Mouse (Mus musculus) gastrocnemius, postnatal 36 days (tissue): ENCODE results near the gene Tmprss11e. TPM values are rescaled to one million over a fixed set of nuclear protein-coding genes. Genes with fewer than 3 reads are reported as not detected.

Source experiments
- DNase-seq, 2 experiments: peaks; one replicate each; pipeline ENCODE4 v3.0.0; 2022
- intact Hi-C: fragments of 180-260 bp; cut with DNase I; formaldehyde crosslinking; loops from one replicate; pipeline ENCODE4 v1.15.1; 2025
- long read RNA-seq, 2 experiments: library from polyadenylated mRNA; stranded (forward); transcript quantifications; one replicate each; pipeline ENCODE4 v2.0.0; 2021
- total RNA-seq, 2 experiments: library from RNA; stranded (reverse); gene quantifications; 2 replicates each; pipeline ENCODE4 v1.2.3; 2021

Gene Tmprss11e
- total RNA-seq: not detected
- long read RNA-seq, experiment 1: 0 reads
- long read RNA-seq, experiment 2: 0 reads

DNA sequence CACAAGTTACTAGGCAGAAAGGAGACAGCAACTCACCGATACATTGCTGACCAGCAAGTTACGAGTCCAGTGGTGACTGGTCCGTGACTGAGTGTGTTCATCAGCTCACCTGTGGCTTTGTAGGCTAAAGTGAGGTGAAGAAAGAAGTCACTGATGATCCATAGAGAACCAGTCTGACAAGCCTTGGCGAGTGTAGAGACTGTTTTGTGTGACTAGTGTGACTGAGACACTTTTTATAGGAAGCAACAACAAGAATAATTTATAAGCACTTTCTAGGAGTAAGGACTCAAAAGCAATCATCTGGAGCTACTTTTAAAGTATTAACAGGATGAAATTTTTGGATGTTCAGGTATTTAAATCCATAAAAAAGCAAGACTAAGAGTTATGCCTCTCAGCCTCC is at the start of gene Tmprss11e:
TSS of gene Tmprss11e (minus strand) at position 101 of the 400 bp plus-strand sequence.
- intact Hi-C loops: no loop called here
- no peak for DNase-seq

DNA sequence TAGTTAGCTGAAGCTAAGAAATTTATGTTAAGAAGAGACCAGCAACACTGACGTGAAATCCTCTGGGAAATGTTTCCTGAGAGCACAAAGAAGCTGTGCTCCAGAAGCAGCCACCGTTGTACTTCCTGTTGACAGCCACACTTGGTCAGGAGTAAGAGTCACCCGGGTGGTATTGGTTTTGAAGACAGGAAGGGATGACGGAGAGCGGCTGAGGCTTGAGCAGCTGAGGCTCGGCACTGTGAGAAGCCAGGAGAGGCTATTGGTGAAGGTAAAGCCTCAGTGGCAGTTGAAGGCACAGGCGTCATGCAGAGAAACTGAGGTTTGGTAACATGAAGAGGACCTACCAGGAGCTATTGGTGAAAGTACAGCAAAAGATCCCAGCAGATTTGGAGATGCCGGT is 47.2 kb upstream of the Tmprss11e start:
- intact Hi-C loops: no loop called here
- no peak for DNase-seq

DNA sequence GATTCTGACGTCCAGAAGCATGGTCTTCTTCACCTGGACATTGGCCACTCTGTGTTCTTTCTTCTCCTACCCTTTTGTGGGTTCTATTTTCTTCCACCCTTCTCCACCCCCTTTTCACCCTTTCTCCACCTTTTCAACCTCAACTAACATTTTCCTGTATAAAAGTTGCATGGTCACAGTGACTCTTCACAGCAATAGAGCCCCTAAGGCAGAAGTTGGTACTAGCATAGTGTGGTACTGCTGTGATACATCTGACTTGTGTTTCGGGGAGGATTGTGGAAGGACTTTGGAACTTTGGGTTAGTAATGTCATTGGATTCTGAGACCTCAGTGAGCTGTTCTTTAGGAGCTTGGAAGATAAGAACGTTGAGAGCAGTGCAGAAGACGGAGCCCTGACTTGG is 46.6 kb upstream of the Tmprss11e start:
- intact Hi-C loops: no loop called here
- no peak for DNase-seq

DNA sequence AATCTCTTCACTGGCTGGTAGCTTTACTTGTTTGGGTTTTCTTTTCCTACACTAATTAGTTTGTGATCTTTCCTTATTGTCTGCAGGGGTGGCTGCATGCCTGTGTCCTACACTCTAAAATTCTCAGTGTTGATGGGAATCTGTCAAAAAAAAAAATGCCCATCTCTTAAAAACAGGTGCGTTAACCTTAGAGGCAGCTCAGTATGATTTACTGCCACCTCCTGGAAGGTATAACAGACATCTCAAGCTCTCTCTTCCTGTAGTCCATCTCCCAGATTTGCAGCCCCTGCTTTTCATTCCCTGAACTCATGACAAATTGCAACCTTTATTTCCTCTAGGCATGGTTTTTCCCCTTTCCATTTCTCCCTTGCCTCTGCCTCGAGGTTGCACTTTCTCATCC is 44.3 kb upstream of the Tmprss11e start:
- intact Hi-C loops: no loop called here
- DNase-seq: no peak

DNA sequence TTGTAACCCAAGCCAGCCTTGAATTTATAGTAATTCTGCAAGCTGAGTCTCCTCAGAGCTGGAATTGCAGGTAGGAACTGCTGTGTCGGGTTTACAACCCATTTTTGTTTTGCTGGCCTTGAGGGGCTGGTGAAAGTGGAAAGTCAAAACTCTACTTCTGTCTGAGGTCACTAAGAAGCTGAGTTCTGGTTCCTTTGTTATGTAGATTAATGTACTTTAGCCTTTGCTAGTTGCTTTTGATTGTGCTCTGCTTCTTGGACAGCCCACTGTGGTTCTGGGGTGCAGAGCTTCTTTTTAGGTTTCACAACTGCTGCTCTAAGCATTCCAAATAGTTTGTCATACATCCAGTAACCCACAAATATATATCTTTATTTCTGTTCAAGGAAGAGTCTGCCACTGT is 41.2 kb upstream of the Tmprss11e start:
- DNase-seq: no peak
- intact Hi-C loops: no loop called here

DNA sequence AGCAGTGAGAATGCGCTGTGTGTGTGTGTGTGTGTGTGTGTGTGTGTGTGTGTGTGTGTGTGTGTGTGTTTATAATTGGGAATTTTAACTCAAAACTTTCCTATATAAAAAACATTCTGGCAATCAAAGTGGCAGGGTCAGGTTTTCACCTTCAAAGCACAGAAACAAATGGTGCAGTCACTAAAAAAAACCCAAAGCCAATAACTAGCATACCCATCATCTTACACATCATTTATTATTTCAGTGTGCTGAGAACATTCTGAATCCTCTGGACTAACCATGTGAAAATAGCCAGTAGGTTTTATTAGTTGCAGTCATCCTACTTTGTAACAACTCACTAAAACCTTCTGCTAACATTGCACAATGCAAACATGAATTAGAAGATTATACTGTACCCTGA is 38.6 kb upstream of the Tmprss11e start:
- intact Hi-C loops: no loop called here
- no peak for DNase-seq

DNA sequence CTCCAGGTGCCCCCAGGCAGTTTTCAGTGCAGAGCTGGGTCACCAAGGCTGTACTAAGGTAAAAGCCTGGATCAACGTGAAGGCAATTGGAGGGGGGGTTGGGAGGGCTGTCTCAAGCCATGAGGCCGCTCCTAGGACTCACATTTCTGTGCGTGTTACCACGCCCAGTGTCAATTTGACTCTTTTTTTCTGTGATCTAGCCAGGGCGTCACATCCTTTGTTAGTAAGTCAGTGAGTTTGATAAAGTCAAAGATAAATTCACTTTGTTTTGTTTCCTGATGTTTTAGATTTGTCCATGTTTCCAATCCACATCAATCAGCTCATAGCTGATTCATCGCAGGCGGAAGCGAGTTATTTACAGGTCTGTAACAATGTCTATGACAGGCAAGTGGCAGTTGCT is 37.4 kb upstream of the Tmprss11e start:
- intact Hi-C loops: no loop called here

DNA sequence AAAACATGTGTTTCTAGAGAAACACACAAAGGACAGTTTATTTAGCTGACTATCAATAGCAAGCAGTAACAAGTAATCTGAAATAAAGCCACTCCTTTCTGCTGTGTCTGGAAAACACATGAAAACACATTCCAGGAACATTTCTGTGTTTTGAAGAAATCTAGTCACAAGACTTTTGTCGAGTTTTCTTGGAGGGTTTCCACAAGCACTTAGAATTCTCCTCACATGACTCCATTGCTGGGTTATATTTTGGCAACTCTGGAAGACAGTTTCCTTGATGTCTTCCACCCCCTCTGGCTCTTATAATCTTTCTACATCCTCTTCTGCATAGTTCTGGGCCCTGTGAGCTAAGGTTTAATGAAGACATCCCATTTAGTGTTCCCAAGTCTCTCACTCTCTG is 32.9 kb upstream of the Tmprss11e start:
- no peak for DNase-seq
- intact Hi-C loops: no loop called here

More for the DNA sequence above, 37.4 kb upstream of the Tmprss11e start:
- DNase-seq: no peak

DNA sequence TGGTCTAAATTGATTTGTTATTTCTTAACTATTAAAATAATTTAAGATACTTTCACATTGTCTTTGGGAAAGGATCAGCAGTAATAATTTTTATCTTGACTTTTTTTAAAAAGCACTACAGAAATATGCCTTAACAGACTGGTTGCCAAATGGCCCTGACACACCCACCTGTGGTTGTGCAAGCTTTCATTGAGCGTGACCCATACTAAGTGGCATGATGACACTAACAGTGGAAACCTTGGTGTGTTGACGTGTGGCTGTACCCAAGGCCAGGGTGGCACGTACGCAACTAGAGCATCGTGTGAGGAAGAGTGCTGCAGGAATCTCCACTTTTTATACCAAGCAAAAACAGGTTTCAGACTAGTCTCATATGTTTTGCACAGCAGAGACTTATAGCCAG is 31.3 kb upstream of the Tmprss11e start:
- intact Hi-C loops: no loop called here
- DNase-seq: no peak

DNA sequence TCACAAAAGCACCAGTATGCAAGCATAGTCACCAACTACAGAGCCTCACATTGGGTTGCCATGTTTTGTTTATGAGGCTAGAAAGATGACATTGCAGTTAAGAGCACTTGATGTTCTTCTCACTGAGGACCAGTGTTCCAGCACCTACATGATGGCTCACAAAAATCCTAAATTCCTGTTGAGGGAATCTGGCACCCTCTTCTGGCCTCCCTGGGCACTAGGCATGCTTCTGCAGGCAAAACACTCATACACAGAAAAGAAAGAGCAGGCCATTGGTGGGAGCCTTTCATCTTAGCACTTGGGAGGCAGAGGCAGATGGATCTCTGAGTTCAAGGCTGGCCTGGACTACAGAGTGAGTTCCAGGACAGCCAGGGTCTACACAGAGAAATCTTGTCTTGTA is 25.4 kb upstream of the Tmprss11e start:
- intact Hi-C loops: no loop called here

DNA sequence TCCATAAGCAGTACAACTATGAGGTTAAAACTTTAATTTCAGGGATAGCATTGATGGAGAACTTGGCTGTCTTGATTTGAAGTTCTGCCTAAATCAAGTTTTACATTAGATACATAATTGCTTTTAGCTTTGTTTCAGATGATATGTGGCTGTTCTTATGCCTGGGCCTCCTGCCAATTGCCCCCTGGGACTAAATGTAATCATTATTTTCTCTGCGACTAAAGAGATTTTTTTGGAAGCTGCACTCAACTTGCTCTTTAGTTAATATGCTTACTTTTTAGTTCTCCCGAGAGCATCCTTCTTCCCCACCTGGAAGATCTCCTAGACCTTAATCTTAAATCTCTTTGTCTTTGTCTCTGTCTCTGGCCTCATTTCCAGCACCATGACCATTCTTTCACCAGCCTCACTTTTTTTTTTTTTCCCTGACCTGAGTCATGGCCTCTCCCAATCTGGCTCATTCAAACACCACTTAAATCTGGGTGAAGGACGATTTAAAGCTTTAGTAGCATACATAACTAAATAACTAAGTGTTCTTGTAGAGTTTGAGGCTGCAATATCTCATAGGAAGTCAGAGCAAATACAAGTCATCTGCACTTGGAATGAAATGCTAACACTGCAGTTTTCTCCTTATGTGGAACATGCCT is 23.5 kb upstream of the Tmprss11e start:
- intact Hi-C loops: no loop called here
- DNase-seq: no peak

More for the DNA sequence above, 25.4 kb upstream of the Tmprss11e start:
- no peak for DNase-seq

DNA sequence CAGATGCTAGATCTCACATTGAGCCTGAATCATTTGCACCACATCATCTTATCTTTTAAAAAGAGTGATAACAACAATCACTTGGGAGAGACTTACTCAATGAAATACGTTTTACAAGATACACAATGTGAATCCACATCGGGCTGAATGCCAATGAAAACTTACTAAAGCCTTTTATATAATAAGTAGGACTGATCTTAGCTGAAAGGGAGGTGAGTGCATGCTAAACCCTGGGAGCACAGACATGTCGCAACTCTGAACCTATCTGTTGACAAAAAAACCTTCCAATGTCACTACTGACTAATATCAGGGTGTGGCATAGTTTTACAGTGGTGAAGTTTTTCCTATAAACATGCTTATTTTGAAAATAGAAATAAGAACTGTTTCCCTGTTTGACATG is 2.8 kb downstream of the Tmprss11e start:
- no peak for DNase-seq
- intact Hi-C loops: no loop called here

DNA sequence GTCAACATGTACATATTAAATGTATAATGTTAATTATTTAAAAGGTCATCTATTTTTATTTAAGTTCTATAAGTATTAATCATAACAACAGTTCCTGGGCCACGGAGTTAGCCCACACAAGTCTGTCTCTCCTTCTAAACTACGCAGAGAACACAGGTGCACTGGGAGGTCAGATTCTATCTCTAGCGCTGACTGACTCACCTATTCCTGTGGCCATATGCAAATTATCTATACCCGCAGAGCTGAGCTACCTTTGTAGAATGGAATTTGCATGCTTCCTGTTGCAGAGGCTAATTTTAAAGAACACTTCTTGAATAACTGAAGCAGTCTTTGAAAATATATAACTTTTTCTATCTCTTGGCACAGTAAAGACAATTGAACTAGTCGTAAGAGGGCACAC is 4.5 kb downstream of the Tmprss11e start:
- DNase-seq: no peak
- intact Hi-C loops: no loop called here

DNA sequence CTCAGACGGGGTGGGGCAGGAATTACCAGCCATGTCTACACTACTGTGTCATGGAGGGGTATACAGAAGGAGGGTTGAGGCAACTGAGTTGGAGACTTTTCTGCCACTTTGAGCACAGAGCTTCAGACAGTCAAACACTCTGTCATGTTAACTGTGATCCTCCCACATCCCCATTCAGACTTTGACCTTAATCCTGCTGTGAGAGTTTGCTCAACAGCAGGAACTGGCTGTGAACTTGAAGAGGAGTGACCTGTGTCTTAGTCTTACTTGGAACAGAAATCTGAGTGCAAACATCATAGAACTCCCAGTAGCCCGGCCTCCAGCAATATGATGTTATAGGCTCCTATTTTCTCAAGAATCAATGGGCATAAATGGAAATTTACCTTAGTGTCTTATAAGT is 9.8 kb downstream of the Tmprss11e start:
- DNase-seq: no peak
- intact Hi-C loops: no loop called here

DNA sequence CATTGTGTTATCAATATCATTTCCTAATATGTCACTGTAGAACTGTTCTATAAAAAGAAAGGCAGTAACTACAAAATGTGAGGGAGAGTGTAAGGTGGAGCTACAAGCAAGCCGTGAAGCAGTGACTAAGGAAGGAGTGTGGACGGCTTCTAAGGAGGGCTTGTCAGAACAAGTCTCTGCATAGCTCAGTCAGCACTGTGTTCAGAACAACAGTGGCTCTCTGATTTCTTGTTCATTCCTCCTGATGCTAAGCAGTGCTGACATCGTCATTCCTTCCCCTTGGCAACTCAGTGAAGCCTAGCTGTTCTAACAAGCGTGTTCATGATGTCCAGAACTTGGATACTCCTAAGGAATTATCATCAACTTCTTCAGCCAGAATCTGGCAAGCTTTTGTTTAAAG is 15.0 kb downstream of the Tmprss11e start:
- no peak for DNase-seq
- intact Hi-C loops: no loop called here

DNA sequence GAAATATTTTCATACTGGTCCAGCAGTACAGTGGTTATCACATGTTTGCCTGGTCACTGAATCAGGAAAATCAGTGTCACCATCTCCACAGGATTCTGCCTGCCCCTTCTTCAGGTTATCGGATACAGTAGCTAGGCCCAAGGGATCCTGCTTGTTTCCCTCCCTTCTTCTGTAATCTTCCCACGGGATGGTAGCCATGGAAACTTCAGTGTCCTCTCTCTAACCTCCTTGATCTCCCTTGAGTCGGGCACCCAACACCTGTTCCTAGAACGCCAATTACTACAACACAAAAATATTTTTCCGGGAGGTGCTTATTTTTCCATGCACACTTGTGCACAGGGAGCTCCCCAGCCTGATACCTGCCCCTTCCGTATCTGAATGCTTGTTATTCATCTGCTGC is 17.0 kb downstream of the Tmprss11e start:
- DNase-seq: no peak
- intact Hi-C loops: no loop called here

DNA sequence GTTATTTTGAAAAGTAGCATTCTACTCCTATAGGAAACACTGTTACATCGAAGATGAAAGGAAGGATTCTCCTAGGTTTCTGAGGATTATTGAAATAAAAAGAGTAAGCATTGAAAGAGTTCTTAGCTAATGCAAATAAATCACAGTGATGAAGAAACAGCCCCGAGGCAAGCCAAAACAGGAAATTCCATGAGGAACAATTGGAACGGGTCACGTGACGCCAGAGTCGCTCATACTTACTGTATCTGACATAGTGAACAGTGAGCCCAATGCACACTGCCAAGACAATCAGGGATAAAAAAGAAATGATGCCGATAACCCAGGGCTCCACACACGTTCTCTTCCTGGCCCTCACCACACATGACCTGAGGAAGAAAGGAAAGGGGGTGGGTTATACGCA is 18.6 kb downstream of the Tmprss11e start:
- DNase-seq: no peak
- intact Hi-C loops: no loop called here

DNA sequence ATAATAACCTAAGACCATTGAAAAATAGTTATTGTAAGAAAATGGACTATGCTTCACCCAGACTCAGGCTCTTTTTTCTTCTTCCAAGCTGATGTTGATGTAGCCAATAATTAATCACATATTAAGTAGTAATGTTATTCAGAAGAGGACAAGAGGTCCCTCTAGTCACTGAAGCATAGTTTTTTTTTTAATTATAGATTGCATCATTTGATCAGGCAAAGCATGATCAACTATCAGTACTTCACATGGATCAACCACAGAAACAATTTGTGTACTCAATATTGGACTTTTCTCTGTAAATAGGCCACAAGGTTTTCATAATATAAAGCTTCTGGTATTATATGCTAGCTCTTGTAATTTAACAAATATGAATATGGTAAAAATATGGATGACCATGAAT is 20.6 kb downstream of the Tmprss11e start:
- intact Hi-C loops: no loop called here
- DNase-seq: no peak

DNA sequence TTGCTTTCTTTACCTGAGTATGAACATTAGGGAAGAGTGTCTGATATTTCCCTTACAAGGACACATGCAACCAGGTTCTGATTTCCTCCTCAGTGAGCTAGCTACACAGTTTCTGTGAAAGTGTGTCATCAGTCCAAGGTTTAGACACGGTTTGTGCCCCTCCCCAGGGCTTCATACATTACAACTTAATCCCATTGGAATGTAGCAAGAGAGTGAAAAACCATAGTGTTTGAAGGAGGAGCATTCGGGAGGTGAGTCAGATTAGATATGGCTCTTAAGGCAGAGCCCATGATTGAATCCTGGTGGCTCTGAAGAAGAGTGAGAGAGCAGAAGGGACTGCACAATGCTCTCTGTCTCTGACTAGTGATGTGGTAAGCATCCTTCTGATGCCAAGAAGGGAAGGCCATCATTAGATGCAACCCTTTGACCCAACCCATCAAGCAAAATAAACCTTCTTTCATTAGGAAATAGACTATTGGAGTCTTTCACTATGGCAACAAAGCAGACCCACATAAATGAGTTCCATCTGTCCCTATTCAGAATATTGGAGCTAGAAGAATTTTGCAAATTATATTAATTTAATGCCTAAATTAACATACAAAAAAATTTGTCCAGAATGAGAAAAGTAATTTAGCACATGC is 22.7 kb downstream of the Tmprss11e start:
- intact Hi-C loops: no loop called here
- DNase-seq: no peak

DNA sequence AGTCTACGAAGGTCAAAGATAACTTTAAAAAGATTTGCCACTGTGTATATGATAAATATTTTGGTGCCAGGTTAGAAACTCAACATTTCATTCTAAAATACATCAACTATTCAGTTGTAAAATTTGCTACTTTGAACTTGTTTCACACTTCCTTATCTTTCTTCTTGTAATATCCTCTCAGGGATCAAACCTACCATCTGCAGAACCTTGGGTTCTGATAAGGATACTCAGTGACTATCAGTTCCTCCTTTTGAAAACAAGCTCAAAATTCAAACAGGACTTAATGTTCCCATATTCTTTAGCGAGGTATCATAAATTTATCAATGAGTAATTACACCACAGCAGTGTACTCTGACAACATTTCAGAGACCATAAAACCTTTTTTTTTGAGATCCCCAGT is 30.6 kb downstream of the Tmprss11e start:
- no peak for DNase-seq
- intact Hi-C loops: no loop called here

DNA sequence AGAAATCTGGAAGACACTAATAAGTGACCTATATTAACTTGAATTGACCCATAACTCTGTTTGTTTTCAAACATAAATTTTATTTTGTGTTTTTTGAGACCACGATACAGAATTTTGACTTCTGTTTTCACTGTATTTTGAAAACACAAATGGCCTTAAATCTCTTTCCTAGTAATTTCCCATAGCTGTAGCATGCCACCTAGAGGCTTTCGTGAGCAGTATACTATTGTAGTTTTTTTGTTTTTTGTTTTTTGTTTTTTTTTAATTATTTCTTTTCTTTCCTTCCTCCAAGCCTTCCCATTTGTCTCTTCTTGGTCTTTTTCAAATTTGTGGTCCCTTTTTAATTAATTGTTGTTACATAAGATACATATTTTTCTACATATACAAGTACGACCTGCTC is 40.7 kb downstream of the Tmprss11e start:
- intact Hi-C loops: loop anchor here (5.0 kb wide), 1 partner anchor 1132 kb away; no protein-coding TSS in a partner anchor
- DNase-seq: no peak

DNA sequence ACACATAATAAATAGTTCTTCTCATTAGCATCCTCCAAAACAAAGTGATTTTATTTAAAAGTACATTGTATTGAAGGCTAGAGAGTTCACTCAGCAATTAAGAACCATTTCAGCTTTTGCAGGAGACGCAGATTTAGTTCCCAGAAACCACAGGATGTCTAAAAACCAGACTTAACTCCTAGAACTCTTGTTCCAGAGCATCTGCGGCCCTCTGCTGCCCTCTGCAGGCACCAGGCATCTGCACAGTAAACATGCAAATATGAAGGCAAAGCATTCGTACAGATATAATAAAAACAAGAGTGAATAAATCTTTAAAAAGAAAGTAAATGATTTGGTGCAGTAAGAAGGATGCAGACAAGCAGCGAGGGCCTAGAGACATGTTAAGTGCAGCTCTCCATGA is 60.9 kb downstream of the Tmprss11e start:
- peak; percentile 15 to 20 for DNase-seq
- intact Hi-C loops: no loop called here

DNA sequence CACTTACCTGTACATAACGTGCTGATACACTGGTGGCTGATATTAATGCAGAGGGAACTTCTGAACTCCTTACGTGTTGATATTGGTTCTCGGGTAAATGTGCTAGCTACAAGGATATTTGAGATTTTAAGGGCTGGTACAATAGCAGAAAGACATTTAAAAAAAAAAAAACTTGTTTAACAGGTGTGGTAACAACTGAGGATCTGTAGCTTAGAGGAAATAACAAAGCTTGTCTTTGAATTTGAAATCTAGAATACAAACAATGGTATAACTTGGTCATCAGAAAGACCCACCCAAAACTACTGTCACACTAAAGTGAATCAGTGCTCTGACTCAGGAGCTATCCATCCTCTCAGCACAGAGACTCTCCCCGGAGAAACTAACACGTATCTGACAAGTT is 69.4 kb downstream of the Tmprss11e start, which contains the start of gene Tmprss11b:
TSS of gene Tmprss11b (minus strand) at position 101 of the 400 bp plus-strand sequence.
- intact Hi-C loops: no loop called here
- no peak for DNase-seq
